In genomic region chr6:39120685-39121084, GRCm38 (mm10) we compare ENCODE assay signal across 23 mouse cellular contexts. TPM values are rescaled to one million over a fixed set of nuclear protein-coding genes. Genes with fewer than 3 reads are reported as not detected.
A peak's percentile ranks its signal among the peaks of the same experiment; 100 is the strongest.
DNase-seq lines count a peak whose midpoint lies in the region; TF ChIP-seq lines count a peak whose summit lies in the region.
"Had no signal": no experiment of that assay in that cellular context is flagged by ENCODE, and none has a peak within 500 bp of the region (broad histone marks: within the 10 kb centered on the region; RNA-seq: fewer than 3 reads in every experiment).

No protein-coding gene starts in this region.

- H3K4me3 ChIP-seq in layer of hippocampus, adult 2 months = no peak overlapping the region
- H3K4me3 ChIP-seq: embryonic facial prominence, embryonic 12.5 days; hindbrain, embryonic 10.5 days; left cerebral cortex, adult 2 months; limb, embryonic 15.5 days; liver, embryonic 15.5 days; neural tube, embryonic 15.5 days had no signal

- DNase-seq in cerebellum, postnatal 10 days = peak; percentile 46 to 48
- no peak for DNase-seq in cerebellum, adult 18-20 months
- no peak for DNase-seq in layer of hippocampus, adult 2 months (ENCODE audit: low spot score in 2 of 2)
- DNase-seq in layer of hippocampus, postnatal 25 days (ENCODE audit: extremely low spot score in 1 of 2, low spot score in 1 of 2) = no peak
- peak; percentile 9 for DNase-seq in 3T3-L1 (ENCODE audit: low read depth, low spot score)
- DNase-seq in brain, adult 2 months (ENCODE audit: low read depth, low spot score) = peak; percentile 45
- no peak for DNase-seq in gastrocnemius, postnatal 10 days
- DNase-seq in gastrocnemius, postnatal 4 days (ENCODE audit: low spot score in 2 of 2) = no peak
- DNase-seq: adrenal gland, adult 8-10 months; cerebellum, adult 9-11 months; forebrain, postnatal 0 days; gastrocnemius, postnatal 36 days; kidney, postnatal 4 days; layer of hippocampus, adult 9-11 months; left cerebral cortex, postnatal 4 days; lung, postnatal 14 days; right cerebral cortex, adult 18-20 months had no signal

- H3K27ac ChIP-seq in layer of hippocampus, adult 2 months = no peak overlapping the region
- H3K27ac ChIP-seq: embryonic facial prominence, embryonic 12.5 days; hindbrain, embryonic 10.5 days; left cerebral cortex, adult 2 months; limb, embryonic 15.5 days; liver, embryonic 15.5 days; neural tube, embryonic 15.5 days had no signal

- peak; percentile 23 for TF ChIP-seq CTCF in layer of hippocampus, adult 2 months (conservative IDR thresholded peaks at IDR 0.05)

RNA-seq across cellular contexts. Expression of gene Parp12, which starts 2.5 kb away (rescaled TPM):
- total RNA-seq in layer of hippocampus, adult 2 months (2021) = 1 to 10 TPM; 4.8 to 7.7 TPM
- total RNA-seq in layer of hippocampus, postnatal 25 days (2021) = 1 to 10 TPM; 4.6 to 6.0 TPM
- 1 to 10 TPM; 5.9 to 6.6 TPM for total RNA-seq in gastrocnemius, postnatal 10 days (2021)
- total RNA-seq in gastrocnemius, postnatal 4 days (2021) = 1 to 10 TPM; 7.7 to 8.1 TPM

Comparison
In these comparisons a context has a peak if more than half of its experiments do, and no peak if none do; other contexts are left out.
1. DNase-seq: peak in cerebellum, postnatal 10 days (2 of 2), 3T3-L1 (single experiment) and brain, adult 2 months (single experiment); none in cerebellum, adult 18-20 months (0 of 2), layer of hippocampus, adult 2 months (0 of 2), layer of hippocampus, postnatal 25 days (0 of 2), gastrocnemius, postnatal 10 days (single experiment) and gastrocnemius, postnatal 4 days (0 of 2).